Mouse (Mus musculus) thymus, postnatal 14 days (tissue): ENCODE data around the gene Itk.

ENCODE experiments used
- DNase-seq: peaks from one replicate; pipeline ENCODE4 v3.0.0; 2021

The Itk gene

DNA sequence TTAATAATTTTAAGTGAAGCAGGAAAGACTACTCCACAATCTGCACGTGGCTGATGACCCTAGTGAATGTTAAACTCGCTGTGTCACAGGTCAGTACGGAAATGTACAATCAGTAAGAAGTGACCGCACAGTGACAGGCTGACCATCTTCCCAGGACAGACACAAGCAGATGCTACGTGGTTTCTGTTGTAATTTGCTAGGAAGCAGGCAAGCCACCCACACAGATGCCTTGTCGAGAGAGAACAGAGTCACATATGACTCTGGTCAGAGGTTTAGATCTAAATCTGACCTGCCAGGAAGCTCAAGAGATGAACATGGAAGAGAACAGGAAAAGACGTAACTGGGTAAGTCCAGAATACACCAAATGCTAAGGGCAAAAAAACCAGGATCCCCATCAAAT lies 3.6 kb upstream of the Itk start:
- no peak for DNase-seq

DNA sequence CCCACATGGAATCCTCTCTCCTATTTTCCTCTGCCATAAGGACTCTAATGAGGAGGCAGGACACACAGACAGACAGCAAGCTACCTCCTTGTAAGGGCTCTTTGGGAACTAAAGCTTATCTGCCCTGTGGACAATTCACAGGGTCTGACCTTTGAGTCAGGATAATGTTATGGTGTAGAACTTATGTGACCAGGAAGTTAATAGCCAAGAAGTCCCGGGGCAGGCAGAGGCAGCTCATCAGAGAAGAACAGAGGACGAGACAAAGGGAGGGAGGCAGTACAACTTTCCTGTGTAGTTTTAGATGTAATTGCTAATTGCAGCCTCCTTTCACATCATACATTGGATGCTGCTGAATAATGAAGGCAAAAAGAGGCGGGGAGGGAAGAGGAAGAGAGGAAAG lies 1.3 kb upstream of the Itk start:
- DNase-seq = no peak

DNA sequence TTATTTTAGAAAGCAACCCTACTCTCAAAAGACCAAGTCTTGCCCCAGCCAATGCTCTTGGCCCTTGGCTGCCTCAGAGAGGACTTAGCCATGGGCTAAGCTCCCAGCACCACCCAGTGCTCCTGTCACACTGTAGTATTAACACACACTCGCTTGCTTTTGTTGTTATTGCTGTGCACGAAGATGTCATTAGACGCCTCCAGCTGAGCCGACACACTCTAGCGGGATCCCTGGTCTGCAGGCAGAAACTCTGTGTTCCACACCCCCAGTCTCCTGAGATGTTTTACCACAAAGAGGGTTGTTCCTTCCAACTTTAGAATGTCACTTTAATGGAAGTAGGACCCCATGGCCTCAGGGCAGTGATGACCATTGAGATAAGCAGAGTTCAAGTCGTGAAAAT lies 877 bp downstream of the Itk start:
- peak; percentile 51 for DNase-seq

DNA sequence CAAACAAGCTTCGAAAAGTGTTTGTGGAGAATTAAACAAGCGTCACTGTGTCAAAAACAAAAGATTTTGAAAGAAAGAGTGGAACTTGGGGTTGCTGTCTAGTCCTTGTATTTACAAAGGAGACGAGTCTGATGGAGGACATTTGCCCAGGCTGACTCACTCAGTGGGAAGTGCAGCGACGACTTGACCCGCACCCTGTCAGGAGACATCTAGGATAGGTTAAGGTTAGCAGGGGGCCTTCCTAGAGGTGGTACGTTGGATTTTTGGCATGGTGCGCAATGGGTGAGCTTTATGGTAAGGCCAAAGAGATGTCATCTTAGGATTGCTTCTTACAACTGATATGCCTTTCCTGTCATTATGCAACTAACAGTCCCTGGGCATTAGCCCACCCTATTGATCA lies 2.3 kb downstream of the Itk start:
- DNase-seq = no peak

DNA sequence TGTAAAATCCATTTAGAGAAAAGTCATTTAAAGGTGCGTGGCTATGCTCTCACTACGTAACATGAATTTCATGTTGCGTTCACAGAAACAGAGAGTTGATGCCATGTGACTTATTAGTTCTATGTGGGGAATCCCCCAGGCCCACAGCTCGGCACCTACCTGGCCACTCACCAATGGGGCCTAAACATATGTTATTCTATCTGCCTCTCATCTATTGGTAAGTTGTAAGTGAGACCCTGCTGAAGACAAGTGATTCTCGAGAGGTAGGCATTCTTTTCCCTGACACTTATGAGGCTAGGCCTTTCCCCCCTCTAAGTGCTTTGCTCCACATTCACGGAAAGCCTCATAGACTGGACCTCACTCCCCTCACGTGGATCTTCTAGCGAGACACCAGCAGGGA lies 2.8 kb downstream of the Itk start:
- DNase-seq = no peak

DNA sequence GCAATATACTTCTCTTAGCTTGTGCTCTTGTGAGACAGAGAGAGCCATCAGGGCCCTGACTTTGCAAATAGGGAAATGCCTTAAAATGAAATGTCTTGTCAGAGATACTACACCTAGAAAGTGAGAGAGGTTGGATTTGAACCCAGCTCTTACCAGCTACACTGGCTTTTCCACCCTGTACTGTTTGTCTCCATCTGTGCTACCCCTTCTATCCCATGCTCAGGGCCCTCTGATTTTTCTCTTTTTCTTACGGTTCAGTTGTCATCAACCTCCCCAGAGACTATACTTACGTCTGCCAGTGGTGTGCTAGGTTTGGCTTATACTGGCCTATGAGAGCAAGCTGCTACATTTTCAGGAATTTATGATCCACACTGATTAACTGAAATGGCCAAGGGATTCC lies 4.4 kb downstream of the Itk start:
- DNase-seq = no peak

DNA sequence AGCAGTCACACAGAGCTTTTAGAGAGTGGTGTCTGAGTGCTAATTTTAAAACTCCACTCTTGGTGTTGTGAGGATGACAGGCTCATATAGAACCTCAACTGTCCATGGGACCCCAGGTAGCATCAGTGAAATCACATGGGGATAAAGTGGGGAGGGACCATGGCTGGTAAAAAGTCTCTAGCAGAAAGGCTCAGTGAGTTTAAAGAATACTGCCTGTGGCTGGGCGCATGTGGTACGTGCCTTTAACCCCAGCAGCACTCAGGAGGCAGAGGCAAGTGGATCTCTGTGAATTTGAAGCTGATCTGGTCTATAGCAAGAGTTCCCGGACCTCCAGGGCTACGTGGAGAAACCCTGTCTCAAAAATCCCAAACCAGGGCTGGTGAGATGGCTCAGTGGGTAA lies 6.8 kb downstream of the Itk start:
- no peak for DNase-seq

DNA sequence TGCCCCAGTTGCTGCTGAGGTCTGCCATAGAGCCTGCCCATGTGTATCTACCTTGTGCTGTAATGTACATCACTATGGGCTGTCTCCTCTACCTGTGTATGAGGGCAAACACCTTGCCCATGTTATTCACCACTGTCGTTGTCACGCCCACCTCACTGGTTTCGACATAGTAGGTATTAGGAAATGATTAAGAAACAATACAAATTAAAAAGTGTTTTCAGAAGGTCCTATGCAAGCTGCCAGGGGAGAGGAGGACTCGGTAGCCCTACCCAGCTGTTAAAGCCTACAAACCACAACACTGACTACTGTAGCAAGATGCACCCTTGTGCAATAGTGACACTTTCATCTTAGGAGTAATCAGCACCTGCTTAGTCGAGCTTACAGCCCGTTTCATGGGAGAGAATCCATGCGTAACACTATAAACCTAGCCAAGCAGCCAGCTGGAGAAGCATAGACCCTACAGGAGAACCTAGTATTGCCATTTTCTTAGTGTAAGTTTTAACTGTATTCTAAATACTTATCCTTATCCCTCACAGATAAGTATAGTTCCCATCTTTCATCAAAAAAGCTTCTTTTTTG lies 9.1 kb downstream of the Itk start:
- peak; percentile 49 for DNase-seq

DNA sequence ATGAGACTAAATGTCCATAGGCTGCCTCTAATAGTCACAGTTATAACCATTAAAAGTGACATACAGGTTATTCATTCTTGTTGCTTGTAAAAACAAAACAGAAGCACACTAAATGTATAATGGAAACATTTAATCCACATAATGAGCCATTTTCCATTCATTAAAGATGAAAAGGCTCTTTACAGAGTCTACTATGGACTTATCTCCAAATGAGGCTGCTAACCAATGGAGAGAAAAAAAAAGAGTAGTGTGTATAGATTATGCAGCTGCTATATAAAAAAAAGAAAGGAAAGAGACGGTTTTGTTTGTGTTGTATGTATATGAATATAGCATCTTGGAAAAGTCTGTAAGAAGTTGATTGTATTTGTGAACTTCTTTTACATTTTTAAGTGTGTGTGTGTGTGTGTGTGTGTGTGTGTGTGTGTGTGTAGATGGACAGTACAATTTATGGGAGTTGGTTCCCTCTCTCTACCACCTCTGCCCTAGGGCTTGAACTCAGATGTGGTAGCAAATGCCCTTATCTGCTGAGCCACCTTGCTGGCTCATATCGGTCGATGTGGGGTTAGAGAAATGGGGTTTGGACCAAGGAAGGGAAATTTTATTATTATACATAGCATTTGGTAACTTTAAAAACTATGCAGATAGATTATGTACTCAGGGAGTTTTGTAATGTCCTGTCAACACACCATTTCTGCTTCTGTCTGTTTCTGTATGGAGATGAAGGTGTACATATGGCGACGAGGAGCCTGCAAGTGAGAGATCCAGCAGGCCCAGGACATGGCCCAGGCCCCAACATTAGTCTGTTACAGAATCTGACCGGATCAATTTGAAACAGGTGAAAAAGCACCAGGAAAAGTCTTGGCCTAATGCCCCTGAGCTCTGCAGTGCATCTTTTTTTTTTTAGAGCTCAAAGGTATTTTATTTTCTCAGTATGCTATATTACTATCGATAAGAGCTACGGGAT lies 11.2 kb downstream of the Itk start:
- DNase-seq = no peak

DNA sequence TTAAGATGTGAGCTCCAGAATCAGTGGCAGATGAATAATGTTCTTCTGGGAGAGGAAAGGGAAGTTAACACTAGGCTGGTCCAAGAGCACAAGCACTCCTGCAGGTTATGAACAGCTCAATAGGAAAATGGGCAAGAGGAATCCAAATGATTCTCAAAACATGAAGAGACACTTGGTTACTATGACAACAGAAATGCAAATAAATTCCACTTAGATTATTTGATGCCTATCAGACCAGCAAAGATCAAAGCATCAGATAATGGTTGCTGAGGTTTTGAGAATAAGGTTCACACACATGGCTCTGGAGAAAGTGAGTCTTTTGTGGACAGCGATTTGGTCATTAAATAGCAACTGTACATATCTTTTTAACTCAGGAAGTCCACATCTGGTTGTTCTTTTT lies 12.0 kb downstream of the Itk start:
- DNase-seq = no peak

DNA sequence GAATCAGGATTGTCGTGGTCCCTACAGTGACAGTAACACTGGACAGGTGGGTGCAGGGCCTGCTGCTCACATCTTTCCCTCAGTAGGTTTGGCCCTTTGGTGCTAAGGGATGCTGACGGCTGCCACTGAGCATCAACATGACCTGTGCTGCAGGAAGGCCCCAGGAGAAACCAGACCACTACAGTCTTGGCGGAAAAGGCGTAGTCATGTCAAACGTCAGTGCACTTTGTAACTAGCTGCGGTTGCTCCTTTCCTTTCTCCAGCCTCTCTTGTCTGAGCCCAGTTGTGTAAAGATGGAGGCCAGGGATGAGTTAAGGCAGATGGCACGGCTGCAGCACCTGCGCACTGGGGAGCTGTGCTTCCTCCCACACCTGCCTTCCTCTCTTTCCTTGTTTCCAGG lies 14.3 kb downstream of the Itk start:
- peak; percentile 36 for DNase-seq

DNA sequence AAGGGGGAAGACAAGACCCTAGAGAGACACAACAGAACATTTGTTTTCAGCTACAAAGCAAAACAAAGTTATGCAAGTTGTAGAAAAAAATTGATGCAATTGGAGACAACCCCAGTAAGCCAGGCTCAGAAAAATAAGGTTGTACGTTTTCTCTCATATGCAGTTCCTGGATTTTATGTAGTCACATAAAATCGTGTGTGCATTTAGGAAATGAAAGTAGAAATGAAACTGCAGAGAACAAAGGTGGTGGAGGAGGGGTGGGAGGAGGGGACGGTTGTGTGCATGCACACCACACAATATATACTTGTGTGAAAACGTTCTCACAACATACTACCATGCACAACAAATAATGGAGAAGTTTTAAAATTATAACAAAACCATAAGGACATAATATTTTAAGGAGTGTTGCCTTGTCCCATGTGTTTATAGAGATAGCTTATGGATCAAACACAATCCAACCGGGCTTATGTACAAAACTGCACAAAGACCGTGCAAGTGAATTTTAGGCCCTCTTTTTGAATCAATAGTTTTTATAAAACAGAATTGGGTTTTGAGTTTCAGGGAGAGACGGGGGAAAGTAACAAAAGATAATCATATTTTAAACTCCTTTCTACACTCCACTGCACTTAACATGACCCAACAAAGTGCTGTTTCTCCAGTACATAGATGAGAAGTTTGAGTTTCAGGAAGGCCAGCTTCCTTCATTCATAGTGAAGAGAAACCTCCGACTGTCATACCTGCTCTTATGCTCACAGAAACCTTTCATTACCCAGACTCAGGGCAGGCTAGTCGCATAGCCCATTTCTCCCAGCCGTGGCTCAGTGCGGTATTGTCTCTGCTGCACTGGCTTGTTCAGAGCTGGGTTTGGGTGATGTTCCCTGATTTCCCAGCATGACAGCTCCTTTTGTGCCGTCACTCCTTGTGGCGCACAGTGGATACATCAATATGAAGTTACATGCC lies 16.0 kb downstream of the Itk start:
- no peak for DNase-seq

DNA sequence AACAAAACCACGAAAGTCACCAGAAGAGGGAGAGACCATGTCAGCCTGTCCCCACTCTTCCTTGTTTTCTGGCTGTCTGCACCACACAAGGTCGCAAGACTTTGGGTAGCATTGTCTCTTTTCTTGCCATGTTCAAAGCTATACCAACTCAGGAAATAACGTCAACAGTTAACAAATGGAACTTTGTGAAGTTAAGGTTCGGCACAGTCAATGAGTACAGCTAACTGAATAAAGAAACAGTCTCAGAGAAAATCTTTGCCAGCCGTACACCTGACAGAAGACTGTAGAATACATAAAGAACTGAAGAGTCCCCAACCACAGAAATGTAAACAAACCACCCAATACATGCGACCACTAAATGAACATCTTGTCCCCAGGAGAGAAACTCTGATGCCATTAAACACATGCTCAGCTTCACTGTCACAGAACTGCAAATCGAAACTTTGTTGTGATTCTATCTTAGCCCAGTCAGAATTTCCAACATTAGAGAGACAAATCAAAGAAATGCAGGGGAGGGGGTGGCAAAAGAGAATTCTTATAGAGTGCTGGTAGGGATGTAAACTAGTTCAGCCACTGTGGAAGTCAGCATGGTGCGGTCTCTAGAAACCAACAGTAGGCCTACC lies 16.9 kb downstream of the Itk start:
- DNase-seq = peak; percentile 36

DNA sequence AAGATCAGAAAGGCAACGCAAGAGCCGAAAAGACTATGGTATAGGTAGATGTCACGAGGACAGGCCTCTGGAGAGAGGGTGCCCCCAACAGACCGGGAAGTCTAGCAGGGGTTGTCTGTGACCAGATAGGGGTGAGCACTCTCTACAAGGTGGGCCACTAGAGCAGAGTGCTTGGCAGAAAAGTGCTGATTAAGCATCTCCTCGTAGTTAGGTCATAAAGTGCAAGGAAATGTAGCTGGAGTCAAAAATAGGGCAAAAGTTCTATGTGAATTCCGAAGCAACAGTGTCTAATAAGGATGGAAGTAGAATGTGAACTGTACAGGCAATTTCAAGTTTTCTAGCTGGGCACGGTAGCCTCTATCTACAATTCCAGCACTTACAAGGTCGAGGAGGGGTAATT lies 18.1 kb downstream of the Itk start:
- DNase-seq = no peak

DNA sequence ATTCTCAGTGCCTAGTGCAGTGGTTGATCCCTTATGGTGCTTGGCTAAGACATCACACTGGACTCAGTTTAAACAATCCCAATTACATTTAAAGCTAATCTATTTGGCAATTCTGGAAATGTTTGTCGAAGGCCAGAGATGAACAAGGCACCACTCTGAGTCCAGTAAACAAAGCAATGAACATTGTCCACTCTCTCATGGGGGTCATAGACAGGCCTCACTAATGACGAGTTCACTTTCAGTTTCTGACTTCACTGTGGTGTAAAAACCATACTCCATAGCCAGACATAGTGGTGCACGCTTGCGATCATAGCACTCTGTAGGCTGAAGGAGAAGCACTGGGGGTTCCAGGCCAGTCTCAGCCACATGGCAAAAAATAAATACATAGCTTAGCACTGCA lies 18.9 kb downstream of the Itk start:
- DNase-seq = no peak

DNA sequence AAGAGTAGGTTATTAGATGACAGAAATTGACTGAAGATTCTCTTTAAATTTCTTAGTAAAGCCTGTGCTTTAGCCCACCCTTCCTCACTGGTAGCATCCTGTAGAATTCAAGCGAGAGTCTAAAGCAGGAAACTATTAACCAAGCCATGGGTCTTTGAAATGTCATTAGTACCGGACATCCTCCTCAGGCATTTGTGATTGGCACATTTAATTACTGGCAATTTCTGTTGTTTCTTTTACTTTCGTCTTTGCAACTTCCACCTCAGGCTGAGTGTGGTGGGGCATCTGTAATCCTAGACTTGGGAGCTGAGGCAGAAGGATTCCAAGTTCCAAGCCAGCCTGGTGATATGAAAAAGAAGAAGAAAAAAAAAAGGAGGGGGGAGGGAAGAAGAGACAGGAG lies 23.0 kb downstream of the Itk start:
- no peak for DNase-seq

DNA sequence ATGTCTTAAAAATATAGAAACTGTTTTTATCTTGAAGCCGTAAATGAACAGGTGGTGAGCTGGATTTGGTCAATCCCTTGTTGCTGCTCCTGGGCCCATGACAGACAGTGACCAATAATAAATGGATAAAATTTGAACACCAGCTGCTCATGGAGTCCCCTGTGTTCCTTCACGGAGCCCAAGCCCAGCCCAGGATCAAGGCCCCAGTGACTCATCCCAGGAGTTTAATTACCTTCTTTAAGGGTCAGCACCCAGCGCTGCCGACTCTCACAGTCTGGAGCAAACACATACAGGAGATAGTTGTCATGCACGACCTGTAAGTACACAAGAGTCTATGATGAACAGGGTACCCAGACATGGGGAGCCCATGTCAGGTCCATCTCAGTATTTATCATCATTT lies 23.6 kb downstream of the Itk start:
- no peak for DNase-seq

DNA sequence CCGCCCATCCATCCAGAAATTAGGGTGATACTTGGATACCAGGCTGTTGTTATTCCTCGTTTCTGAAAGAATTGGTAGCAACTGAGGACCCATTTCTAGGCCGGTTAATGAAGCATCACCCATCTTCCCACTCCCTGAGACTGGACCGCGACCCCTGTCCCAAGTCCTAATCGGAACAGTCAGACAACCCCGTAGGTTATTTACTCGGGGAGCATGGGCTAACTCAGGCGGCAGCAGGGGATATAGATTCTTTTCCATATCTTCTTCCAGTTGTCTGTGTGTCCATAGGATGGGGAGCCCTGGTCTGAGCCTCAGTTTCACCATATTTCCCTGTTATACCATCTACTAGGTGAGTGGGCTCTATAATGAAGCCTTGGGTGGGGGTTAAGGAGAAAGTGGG lies 25.5 kb downstream of the Itk start:
- DNase-seq = no peak

DNA sequence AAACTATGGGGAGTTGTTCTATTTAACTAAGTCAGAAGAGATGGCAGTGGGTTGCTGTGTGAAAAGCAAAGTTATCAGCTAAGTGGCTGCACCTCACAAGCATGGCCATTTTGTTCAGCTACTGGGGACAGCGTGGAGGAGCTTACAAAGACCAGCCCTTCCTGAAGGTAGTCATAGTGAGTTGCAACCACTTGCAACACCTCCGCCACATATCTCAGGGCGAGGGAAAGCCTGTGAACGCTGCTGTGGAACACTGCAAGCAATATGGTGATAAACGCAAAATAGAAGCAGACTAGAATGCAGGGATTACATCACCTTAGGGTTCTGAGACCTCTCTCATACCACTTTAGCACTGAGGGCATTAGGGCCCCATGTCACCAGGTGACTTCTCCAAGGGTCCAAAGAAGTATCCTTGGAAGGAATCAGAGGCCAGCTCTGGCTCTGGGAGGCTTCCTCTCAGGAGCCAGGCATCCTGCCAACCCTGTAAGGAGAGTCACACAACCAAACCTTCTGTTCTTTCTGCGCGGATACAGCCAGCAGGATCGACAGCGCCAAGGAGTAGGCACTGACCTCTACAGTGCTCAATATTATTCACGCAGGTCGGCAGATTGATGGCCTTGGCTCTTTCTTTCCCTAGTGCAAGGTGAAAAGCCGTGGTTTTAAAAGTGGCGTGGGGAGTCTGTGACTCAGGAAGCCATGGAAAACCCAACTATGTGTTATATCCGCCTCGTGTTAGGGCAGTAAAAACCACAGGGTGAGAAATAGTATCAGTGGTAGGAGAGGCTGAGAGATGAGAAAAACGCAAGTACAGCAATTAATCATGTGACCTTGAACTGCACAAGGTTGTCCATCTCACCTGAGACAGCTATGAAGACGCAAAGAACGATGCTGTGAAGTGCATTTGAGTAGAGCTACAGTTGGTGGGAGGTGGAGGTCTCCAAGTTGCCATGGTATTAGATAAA lies 27.0 kb downstream of the Itk start:
- no peak for DNase-seq

DNA sequence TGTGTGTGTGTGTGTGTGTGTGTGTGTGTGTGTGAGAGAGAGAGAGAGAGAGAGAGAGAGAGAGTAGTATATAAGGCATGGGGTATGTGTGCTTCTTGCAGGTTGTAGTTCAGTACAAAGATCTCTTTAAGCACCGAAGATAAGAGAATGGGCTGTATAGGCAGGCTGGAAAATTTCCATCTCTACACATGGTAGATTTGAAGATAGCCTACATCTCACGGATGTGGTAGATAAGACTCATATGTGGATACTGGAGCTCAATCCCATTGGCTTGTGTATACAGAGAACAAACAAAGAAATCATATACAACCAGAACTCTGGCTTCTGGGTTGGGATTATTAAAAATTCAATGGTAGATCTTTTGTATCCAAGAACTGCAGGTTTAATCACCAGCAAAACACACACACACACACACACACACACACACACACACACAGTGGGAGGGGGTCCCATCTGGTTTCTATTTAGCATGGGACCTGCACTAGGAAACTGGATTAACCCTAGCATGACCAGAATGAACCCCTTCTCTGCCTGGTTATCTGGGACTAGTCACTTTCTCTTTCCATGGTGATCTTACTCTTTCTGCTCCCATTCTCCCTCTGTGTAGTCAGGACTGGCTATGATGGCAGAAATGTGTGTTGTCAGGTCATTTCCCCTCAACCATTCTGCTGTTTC lies 28.2 kb downstream of the Itk start:
- no peak for DNase-seq

DNA sequence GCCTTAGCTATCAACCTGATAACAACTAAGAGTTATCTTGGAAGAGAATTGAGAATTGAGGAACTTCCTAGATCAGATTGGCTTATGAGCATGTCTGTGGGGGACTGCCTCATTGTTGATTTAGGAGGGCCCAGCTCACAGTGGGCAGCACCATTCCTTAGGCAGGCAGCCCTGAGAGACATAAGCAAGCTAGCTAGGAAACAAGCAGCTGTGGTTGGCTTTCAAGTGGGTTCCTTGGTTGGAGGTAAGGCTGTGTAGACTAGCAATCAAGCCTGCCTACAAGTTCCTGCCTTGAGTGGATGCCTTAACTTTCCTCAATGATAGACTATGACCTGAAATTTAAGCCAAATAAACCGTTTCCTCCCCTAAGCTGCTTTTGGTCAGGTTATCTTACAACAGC lies 30.9 kb downstream of the Itk start:
- peak; percentile 32 for DNase-seq
